Mouse (Mus musculus) forelimb bud, embryonic 11.5 days (tissue): ENCODE measurements at regions not wholly inside any gene's neighbourhood (a gene's known extent, or its start where the extent isn't known, plus 50 kb on each side); places are given as distances from the start of the nearest gene placed in this dataset.

ENCODE experiments used
- DNase-seq: peaks from one replicate; pipeline ENCODE4 v3.0.0-alpha.2; 2012; ENCODE audit warnings: low read depth, low spot score

GRCm38 (mm10) chr10:70739348-70739966, 83.7 kb upstream of the Phyhipl start:
- no peak for DNase-seq

GRCm38 (mm10) chr10:70738686-70739085, 82.9 kb upstream of the Phyhipl start:
- no peak for DNase-seq

GRCm38 (mm10) chr10:70733956-70734355, 78.2 kb upstream of the Phyhipl start:
- no peak for DNase-seq

- no peak for DNase-seq
These were observed 77.7 kb upstream of the Phyhipl start for GRCm38 (mm10) chr10:70733478-70733877.

GRCm38 (mm10) chr10:70725091-70725490, 69.3 kb upstream of the Phyhipl start:
- DNase-seq: no peak

- no peak for DNase-seq
These were observed 67.0 kb upstream of the Phyhipl start for GRCm38 (mm10) chr10:70722783-70723182.

- DNase-seq: no peak
These were observed 66.6 kb upstream of the Phyhipl start for GRCm38 (mm10) chr10:70722381-70722780.

GRCm38 (mm10) chr10:70717464-70717863, 61.7 kb upstream of the Phyhipl start:
- DNase-seq: no peak

GRCm38 (mm10) chr10:70717025-70717424, 61.3 kb upstream of the Phyhipl start:
- no peak for DNase-seq

- no peak for DNase-seq
These were observed 57.5 kb upstream of the Phyhipl start for GRCm38 (mm10) chr10:70713306-70713705.

- no peak for DNase-seq
These were observed 53.0 kb upstream of the Phyhipl start for GRCm38 (mm10) chr10:70708806-70709205.
